In the genomic region with DNA sequence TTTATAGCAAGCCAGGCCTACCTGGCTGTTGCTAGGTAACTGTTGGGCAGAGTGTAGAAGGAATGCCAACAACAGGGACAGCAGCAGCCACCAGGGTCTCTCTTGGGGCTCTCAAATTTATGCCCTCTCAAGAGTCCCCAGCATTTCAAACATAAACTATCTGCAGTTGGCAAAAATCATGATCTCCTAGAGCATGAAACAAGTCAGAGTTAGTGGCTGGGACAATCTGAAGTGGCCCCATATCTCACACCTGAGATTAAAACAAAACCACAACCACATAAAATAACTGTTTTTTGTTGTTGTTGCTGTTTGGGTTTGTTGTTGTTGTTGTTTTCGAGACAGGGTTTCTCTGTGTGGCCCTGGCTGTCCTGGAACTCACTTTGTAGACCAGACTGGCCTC, we compare ENCODE assay signal across 29 mouse cellular contexts. TPM values are rescaled to one million over a fixed set of nuclear protein-coding genes. Genes with fewer than 3 reads are reported as not detected.
A peak's percentile ranks its signal among the peaks of the same experiment; 100 is the strongest.
DNase-seq lines count a peak whose midpoint lies in the region; ATAC-seq and TF ChIP-seq lines count a peak whose summit lies in the region.
"Had no signal": no experiment of that assay in that cellular context is flagged by ENCODE, and none has a peak within 500 bp of the region (broad histone marks: within the 10 kb centered on the region; RNA-seq: fewer than 3 reads in every experiment).

No protein-coding gene starts in this region.

- no peak overlapping the region for H3K4me2 ChIP-seq in liver, embryonic 15.5 days
- H3K4me2 ChIP-seq: embryonic facial prominence, embryonic 12.5 days; heart, embryonic 11.5 days; heart, embryonic 15.5 days; hindbrain, embryonic 14.5 days had no signal

- no peak overlapping the region for H3K9ac ChIP-seq in liver, embryonic 15.5 days
- H3K9ac ChIP-seq: embryonic facial prominence, embryonic 12.5 days; heart, embryonic 15.5 days; hindbrain, embryonic 14.5 days had no signal

- TF ChIP-seq CTCF in thymus, adult 2 months (IDR thresholded peaks at IDR 0.05; ENCODE audit: borderline replicate concordance, control insufficient read depth, extremely low read depth, insufficient read depth, low read length, poor library complexity), result no peak

- no peak for TF ChIP-seq POLR2A in thymus, adult 2 months (IDR thresholded peaks at IDR 0.05; ENCODE audit: control insufficient read depth, extremely low read depth, insufficient read depth, low read length, poor library complexity)

- no peak for ATAC-seq in liver, embryonic 15.5 days (ENCODE audit: insufficient read depth)
- ATAC-seq: forebrain, embryonic 16.5 days had no signal

- peaks cover 13% of the 10 kb centered on the region for H3K4me1 ChIP-seq in thymus, adult 2 months (replicated peaks; ENCODE audit: control insufficient read depth, insufficient read depth, low read length)
- H3K4me1 ChIP-seq in liver, embryonic 15.5 days (replicated peaks), result peaks cover 89% of the 10 kb centered on the region
- H3K4me1 ChIP-seq: embryonic facial prominence, embryonic 12.5 days had no signal

- intact Hi-C loops in heart, postnatal 10 days (cut with DNase I), result no loop called here

- no peak overlapping the region for H3K27ac ChIP-seq in thymus, adult 2 months (ENCODE audit: control insufficient read depth, insufficient read depth, low read length)
- peak overlapping the region; percentile 100 for H3K27ac ChIP-seq in liver, embryonic 15.5 days (replicated peaks)
- H3K27ac ChIP-seq: embryonic facial prominence, embryonic 12.5 days; heart, adult 2 months; hindbrain, embryonic 10.5 days; hindbrain, embryonic 14.5 days had no signal

- H3K27me3 ChIP-seq in thymus, adult 2 months (ENCODE audit: control insufficient read depth, insufficient read depth, low read length), result no peaks in the 10 kb centered on the region
- H3K27me3 ChIP-seq in liver, embryonic 15.5 days, result no peaks in the 10 kb centered on the region
- H3K27me3 ChIP-seq: embryonic facial prominence, embryonic 12.5 days; heart, embryonic 15.5 days had no signal

- H3K4me3 ChIP-seq in thymus, adult 2 months (ENCODE audit: control insufficient read depth, insufficient read depth, low read length), result no peak overlapping the region
- H3K4me3 ChIP-seq in liver, embryonic 15.5 days (replicated peaks), result no peak overlapping the region
- H3K4me3 ChIP-seq: embryonic facial prominence, embryonic 12.5 days; heart, adult 2 months; heart, embryonic 15.5 days; hindbrain, embryonic 10.5 days had no signal

- 87% methylated on average over 1 of the region's 1 CpGs for WGBS in thymus, adult 2 months
- WGBS in liver, embryonic 15.5 days (ENCODE audit: insufficient replicate concordance), result 75% methylated on average over 1 of the region's 1 CpGs

- DNase-seq in heart, adult 11 months, result peak; percentile 37
- DNase-seq in heart, postnatal 10 days, result no peak
- peak; percentile 9 for DNase-seq in thymus, postnatal 0 days (ENCODE audit: low spot score)
- no peak for DNase-seq in thymus, adult 2 months
- DNase-seq in spleen, postnatal 14 days (ENCODE audit: low spot score in 2 of 2), result no peak
- DNase-seq in spleen, adult 12 weeks (ENCODE audit: low spot score), result no peak
- no peak for DNase-seq in testis, postnatal 10 days (ENCODE audit: low spot score)
- DNase-seq: adrenal gland, postnatal 10 days; cerebellum, adult 11 months; cerebellum, adult 8-10 months; cerebellum, postnatal 25 days; gastrocnemius, postnatal 10 days; heart, adult 2 months had no signal

- no peaks in the 10 kb centered on the region for H3K36me3 ChIP-seq in thymus, adult 2 months (ENCODE audit: control insufficient read depth, insufficient read depth, low read length)
- H3K36me3 ChIP-seq in liver, embryonic 15.5 days (replicated peaks), result no peaks in the 10 kb centered on the region
- H3K36me3 ChIP-seq: embryonic facial prominence, embryonic 12.5 days; heart, embryonic 15.5 days; hindbrain, embryonic 10.5 days had no signal

- no peaks in the 10 kb centered on the region for H3K9me3 ChIP-seq in liver, embryonic 15.5 days (replicated peaks)
- H3K9me3 ChIP-seq: embryonic facial prominence, embryonic 12.5 days; heart, embryonic 15.5 days; hindbrain, embryonic 10.5 days had no signal

RNA-seq across cellular contexts. Expression of gene Agfg1, which starts 8.5 kb away (rescaled TPM):
- 10 to 100 TPM; 39.9 to 43.2 TPM for total RNA-seq in heart, postnatal 10 days (2021)
- 45.2 and 50.4 TPM in 2 replicates for polyA plus RNA-seq in thymus, postnatal 0 days (2015; fragmentation: Nextera tagmentation; extraction: Ambion mirVana)
- 69.0 and 75.4 TPM in 2 replicates for polyA plus RNA-seq in thymus, adult 2 months (2012; rRNA removed)
- polyA plus RNA-seq in liver, embryonic 15.5 days (2015; fragmentation: Nextera tagmentation; extraction: Ambion mirVana), result 46.3 and 46.5 TPM in 2 replicates

RNA-seq across cellular contexts. Expression of gene Gm47791, which starts 59.7 kb away (rescaled TPM):
- not detected for total RNA-seq in heart, postnatal 10 days (2021)
- polyA plus RNA-seq in thymus, postnatal 0 days (2015; fragmentation: Nextera tagmentation; extraction: Ambion mirVana), result not detected in 2 replicates
- not detected in 2 replicates for polyA plus RNA-seq in thymus, adult 2 months (2012; rRNA removed)
- polyA plus RNA-seq in liver, embryonic 15.5 days (2015; fragmentation: Nextera tagmentation; extraction: Ambion mirVana), result not detected in 2 replicates
- total RNA-seq: adrenal gland, postnatal 10 days; adrenal gland, postnatal 4 days; gastrocnemius, postnatal 10 days; gastrocnemius, postnatal 4 days; heart, adult 2 months; heart, postnatal 25 days; MEL had no signal
- polyA plus RNA-seq: brain, embryonic 14.5 days; C2C12; cortical plate, adult 2 months; embryonic facial prominence, embryonic 12.5 days; forebrain, embryonic 11.5 days; forebrain, embryonic 16.5 days; frontal cortex, adult 2 months; heart, adult 2 months; heart, embryonic 11.5 days; heart, embryonic 15.5 days; hindbrain, embryonic 10.5 days; hindbrain, embryonic 14.5 days had no signal

Comparison
In these comparisons a context has a peak if more than half of its experiments do, and no peak if none do; other contexts are left out.
1. DNase-seq: peak in heart, adult 11 months (single experiment) and thymus, postnatal 0 days (single experiment); none in heart, postnatal 10 days (0 of 2), thymus, adult 2 months (single experiment), spleen, postnatal 14 days (0 of 2), spleen, adult 12 weeks (single experiment) and testis, postnatal 10 days (single experiment).